Mouse (Mus musculus): ENCODE measurements around the gene D11Wsu47e. TPM values are rescaled to one million over a fixed set of nuclear protein-coding genes. Genes with fewer than 3 reads are reported as not detected.

The D11Wsu47e gene
- polyA plus RNA-seq, 1 experiment from 2014 or later: 24.5 TPM

- peak overlapping the region; percentile 81 for H3K4me2 ChIP-seq (replicated peaks)
Measured at GRCm38 (mm10) chr11:113683627-113683956, 620 bp upstream of the D11Wsu47e start.

GRCm38 (mm10) chr11:113684707-113685426 lies 655 bp downstream of the D11Wsu47e start:
- no peaks in the 10 kb centered on the region for H3K9me3 ChIP-seq
- H3K9ac ChIP-seq: peak overlapping the region; percentile 93
- H3K4me1 ChIP-seq: peaks cover 26% of the 10 kb centered on the region
- 43% methylated on average over 25 of the region's 25 CpGs for WGBS
- peaks cover 22% of the 10 kb centered on the region for H3K36me3 ChIP-seq
- H3K27me3 ChIP-seq: no peaks in the 10 kb centered on the region
- H3K4me2 ChIP-seq (replicated peaks): peak overlapping the region; percentile 81
- H3K4me3 ChIP-seq: peak overlapping the region; percentile 99
- H3K27ac ChIP-seq: peak overlapping the region; percentile 97; the same call in 1 of the 2 replicates
- no peak for ATAC-seq (ENCODE audit: insufficient number of reproducible peaks, insufficient read depth, low FRiP score, low TSS enrichment)

More at GRCm38 (mm10) chr11:113683627-113683956, 620 bp upstream of the D11Wsu47e start:
- peaks cover 26% of the 10 kb centered on the region for H3K4me1 ChIP-seq
- peak overlapping the region; percentile 97 for H3K27ac ChIP-seq
- H3K27me3 ChIP-seq: no peaks in the 10 kb centered on the region
- under 1% methylated on average over 32 of the region's 38 CpGs for WGBS
- peak overlapping the region; percentile 93 for H3K9ac ChIP-seq
- peaks cover 10% of the 10 kb centered on the region for H3K36me3 ChIP-seq
- peak; percentile 68; the same call in 1 of the 2 replicates for ATAC-seq (ENCODE audit: insufficient number of reproducible peaks, insufficient read depth, low FRiP score, low TSS enrichment)
- no peaks in the 10 kb centered on the region for H3K9me3 ChIP-seq
- H3K4me3 ChIP-seq: peak overlapping the region; percentile 99

- ATAC-seq (ENCODE audit: insufficient number of reproducible peaks, insufficient read depth, low FRiP score, low TSS enrichment): no peak
- 70% methylated on average over 2 of the region's 2 CpGs for WGBS
- no peak overlapping the region for H3K9ac ChIP-seq
- H3K27ac ChIP-seq: no peak overlapping the region
- no peaks in the 10 kb centered on the region for H3K27me3 ChIP-seq
- H3K4me2 ChIP-seq (replicated peaks): no peak overlapping the region
- H3K4me1 ChIP-seq: peaks cover 21% of the 10 kb centered on the region
- no peaks in the 10 kb centered on the region for H3K9me3 ChIP-seq
- H3K4me3 ChIP-seq: no peak overlapping the region
- H3K36me3 ChIP-seq: peaks cover 40% of the 10 kb centered on the region
Measured at GRCm38 (mm10) chr11:113687031-113687430, 2.8 kb downstream of the D11Wsu47e start.

GRCm38 (mm10) chr11:113690506-113690905 lies 6.3 kb downstream of the D11Wsu47e start:
- no peak for ATAC-seq (ENCODE audit: insufficient number of reproducible peaks, insufficient read depth, low FRiP score, low TSS enrichment)
- H3K4me1 ChIP-seq: peaks cover 6% of the 10 kb centered on the region; the same call in 1 of the 2 replicates
- H3K9ac ChIP-seq: no peak overlapping the region
- no peak overlapping the region for H3K4me2 ChIP-seq (replicated peaks)
- H3K36me3 ChIP-seq: peaks cover 73% of the 10 kb centered on the region
- no peak overlapping the region for H3K27ac ChIP-seq
- no peaks in the 10 kb centered on the region for H3K27me3 ChIP-seq
- 95% methylated on average over 12 of the region's 12 CpGs for WGBS
- no peaks in the 10 kb centered on the region for H3K9me3 ChIP-seq
- no peak overlapping the region for H3K4me3 ChIP-seq

- Histone ChIP-seq H3K27me3 (no peaks in the 10 kb centered on the region), H3K4me1 (0 out of 2 replicates have a peak, but pooled peaks cover 4% of the 10 kb centered on the region), H3K36me3 (peaks cover 82% of the 10 kb centered on the region), H3K9me3 (no peaks in the 10 kb centered on the region), H3K9ac (no peak overlapping the region), H3K4me2 (replicated peaks) (no peak overlapping the region), H3K27ac (no peak overlapping the region), H3K4me3 (no peak overlapping the region)
- 82% methylated on average over 5 of the region's 5 CpGs for WGBS
- ATAC-seq (ENCODE audit: insufficient number of reproducible peaks, insufficient read depth, low FRiP score, low TSS enrichment): no peak
Measured at GRCm38 (mm10) chr11:113691318-113691717, 7.1 kb downstream of the D11Wsu47e start.

GRCm38 (mm10) chr11:113691851-113692250 lies 7.6 kb downstream of the D11Wsu47e start:
- Histone ChIP-seq H3K27ac (no peak overlapping the region), H3K4me2 (replicated peaks) (no peak overlapping the region), H3K27me3 (no peaks in the 10 kb centered on the region), H3K9ac (no peak overlapping the region), H3K4me3 (no peak overlapping the region), H3K4me1 (no peaks in the 10 kb centered on the region), H3K36me3 (peaks cover 87% of the 10 kb centered on the region), H3K9me3 (no peaks in the 10 kb centered on the region)
- 78% methylated on average over 3 of the region's 3 CpGs for WGBS
- ATAC-seq (ENCODE audit: insufficient number of reproducible peaks, insufficient read depth, low FRiP score, low TSS enrichment): no peak

GRCm38 (mm10) chr11:113697571-113697970 lies 13.4 kb downstream of the D11Wsu47e start:
- ATAC-seq (ENCODE audit: insufficient number of reproducible peaks, insufficient read depth, low FRiP score, low TSS enrichment): no peak
- Histone ChIP-seq H3K9ac (no peak overlapping the region), H3K9me3 (no peaks in the 10 kb centered on the region), H3K36me3 (peaks cover 54% of the 10 kb centered on the region), H3K4me2 (replicated peaks) (no peak overlapping the region), H3K4me3 (no peak overlapping the region), H3K27ac (no peak overlapping the region), H3K4me1 (no peaks in the 10 kb centered on the region), H3K27me3 (no peaks in the 10 kb centered on the region)
- 68% methylated on average over 5 of the region's 5 CpGs for WGBS

GRCm38 (mm10) chr11:113698013-113698545 lies 13.9 kb downstream of the D11Wsu47e start:
- Histone ChIP-seq H3K9me3 (no peaks in the 10 kb centered on the region), H3K4me3 (no peak overlapping the region), H3K27me3 (no peaks in the 10 kb centered on the region), H3K4me2 (replicated peaks) (no peak overlapping the region), H3K9ac (no peak overlapping the region), H3K4me1 (no peaks in the 10 kb centered on the region), H3K27ac (no peak overlapping the region), H3K36me3 (peaks cover 49% of the 10 kb centered on the region)
- WGBS: 76% methylated on average over 12 of the region's 12 CpGs
- ATAC-seq (ENCODE audit: insufficient number of reproducible peaks, insufficient read depth, low FRiP score, low TSS enrichment): no peak

- H3K4me1 ChIP-seq: no peaks in the 10 kb centered on the region
- peaks cover 35% of the 10 kb centered on the region for H3K36me3 ChIP-seq
- H3K27me3 ChIP-seq: no peaks in the 10 kb centered on the region
- no peak for ATAC-seq (ENCODE audit: insufficient number of reproducible peaks, insufficient read depth, low FRiP score, low TSS enrichment)
- no peak overlapping the region for H3K27ac ChIP-seq
- H3K4me2 ChIP-seq (replicated peaks): no peak overlapping the region
- H3K4me3 ChIP-seq: no peak overlapping the region
- H3K9me3 ChIP-seq: no peaks in the 10 kb centered on the region
- 78% methylated on average over 7 of the region's 7 CpGs for WGBS
- no peak overlapping the region for H3K9ac ChIP-seq
Measured at GRCm38 (mm10) chr11:113699643-113700042, 15.4 kb downstream of the D11Wsu47e start.

- H3K36me3 ChIP-seq: peaks cover 16% of the 10 kb centered on the region
- no peaks in the 10 kb centered on the region for H3K9me3 ChIP-seq
- H3K4me1 ChIP-seq: peaks cover under 1% of the 10 kb centered on the region; the same call in 1 of the 2 replicates
- no peak overlapping the region for H3K4me2 ChIP-seq (replicated peaks)
- 0 out of 2 replicates have a peak overlapping the region, but pooled peaks have one; percentile 18 for H3K27ac ChIP-seq
- no peak overlapping the region for H3K4me3 ChIP-seq
- WGBS: 34% methylated on average over 5 of the region's 5 CpGs
- no peaks in the 10 kb centered on the region for H3K27me3 ChIP-seq
- H3K9ac ChIP-seq: no peak overlapping the region
- no peak for ATAC-seq (ENCODE audit: insufficient number of reproducible peaks, insufficient read depth, low FRiP score, low TSS enrichment)
Measured at GRCm38 (mm10) chr11:113703758-113704157, 19.5 kb downstream of the D11Wsu47e start.

GRCm38 (mm10) chr11:113705966-113706652 lies 21.9 kb downstream of the D11Wsu47e start:
- no peak overlapping the region for H3K4me2 ChIP-seq (replicated peaks)
- H3K36me3 ChIP-seq: peaks cover 12% of the 10 kb centered on the region
- 83% methylated on average over 15 of the region's 15 CpGs for WGBS
- peaks cover 5% of the 10 kb centered on the region for H3K27me3 ChIP-seq
- H3K9me3 ChIP-seq: no peaks in the 10 kb centered on the region
- ATAC-seq (ENCODE audit: insufficient number of reproducible peaks, insufficient read depth, low FRiP score, low TSS enrichment): no peak
- no peak overlapping the region for H3K4me3 ChIP-seq
- no peak overlapping the region for H3K9ac ChIP-seq
- peaks cover 21% of the 10 kb centered on the region for H3K4me1 ChIP-seq
- H3K27ac ChIP-seq: peak overlapping the region; percentile 51; the same call in 1 of the 2 replicates
